ENCODE assay signal across 16 mouse cellular contexts in genomic region chr6:149413256-149413655, GRCm38 (mm10). TPM values are rescaled to one million over a fixed set of nuclear protein-coding genes. Genes with fewer than 3 reads are reported as not detected.
DNase-seq lines count a peak whose midpoint lies in the region; ATAC-seq lines count a peak whose summit lies in the region.
"Had no signal": no experiment of that assay in that cellular context is flagged by ENCODE, and none has a peak within 500 bp of the region (broad histone marks: within the 10 kb centered on the region; RNA-seq: fewer than 3 reads in every experiment).

No protein-coding gene starts in this region.

- intact Hi-C loops in left cerebral cortex, postnatal 4 days (cut with DNase I) = no loop called here

- DNase-seq in left cerebral cortex, postnatal 4 days = peak; percentile 31
- no peak for DNase-seq in left cerebral cortex, adult 11 months (ENCODE audit: low spot score)
- DNase-seq in NIH3T3 (ENCODE audit: low read depth) = peak; percentile 74
- peak; percentile 79 for DNase-seq in cerebellum, adult 9-10 months
- DNase-seq in lung, adult 18-20 months = no peak
- DNase-seq in spleen, adult 18-20 months = no peak
- DNase-seq: adrenal gland, postnatal 14 days; embryo, embryonic 11 days; kidney, adult 8-10 months; kidney, postnatal 14 days; liver, postnatal 0 days; thymus, postnatal 4 days had no signal

- ATAC-seq in inflammation-experienced regulatory T-cells, adult 6 months = peak; percentile 25
- ATAC-seq in activated CD4-positive, CD25-positive, alpha-beta regulatory T cell, adult 4 months = no peak
- ATAC-seq: forebrain, embryonic 16.5 days; liver, postnatal 0 days had no signal

RNA-seq across cellular contexts. Expression of gene Bicd1, which starts 4.6 kb away (rescaled TPM):
- total RNA-seq in left cerebral cortex, postnatal 4 days (2021) = 10 to 100 TPM; 47.1 to 56.6 TPM
- polyA plus RNA-seq in inflammation-experienced regulatory T-cells, adult 6 months (2017; shearing (Covaris generic)) = 10 to 100 TPM; 13.2 to 23.7 (median 15.9) TPM
- 10 to 100 TPM in 1 of 2 experiments, 1 to 10 TPM in 1; 8.8 to 10.8 TPM for polyA plus RNA-seq in activated CD4-positive, CD25-positive, alpha-beta regulatory T cell, adult 4 months (2017; shearing (Covaris generic))
- polyA plus RNA-seq: liver, adult 2 months had no signal

Comparison
In these comparisons a context has a peak if more than half of its experiments do, and no peak if none do; other contexts are left out.
1. DNase-seq: peak in left cerebral cortex, postnatal 4 days (single experiment), NIH3T3 (single experiment) and cerebellum, adult 9-10 months (single experiment); none in left cerebral cortex, adult 11 months (single experiment), lung, adult 18-20 months (0 of 2) and spleen, adult 18-20 months (0 of 2).